Mouse (Mus musculus) ES-E14 (cell line): ENCODE measurements at regions not wholly inside any gene's neighbourhood (a gene's known extent, or its start where the extent isn't known, plus 50 kb on each side); places are given as distances from the start of the nearest gene placed in this dataset.

Source experiments
- HCFC1 ChIP-seq: IDR thresholded peaks from 2 replicates; pipeline ENCODE4 v1.6.1; 2012; ENCODE audit warnings: low read length, inconsistent platforms, borderline replicate concordance; ENCODE audit not compliant: insufficient read depth
- MAFK ChIP-seq: IDR thresholded peaks from 2 replicates; pipeline ENCODE4 v1.6.1; 2014; ENCODE audit warnings: mild to moderate bottlenecking, low read depth, low read length, inconsistent platforms; ENCODE audit not compliant: insufficient read depth
- ZC3H11A ChIP-seq: IDR thresholded peaks from 2 replicates; pipeline ENCODE4 v1.6.1; 2012; ENCODE audit warnings: low read depth, mild to moderate bottlenecking, inconsistent platforms, low read length, borderline replicate concordance

DNA sequence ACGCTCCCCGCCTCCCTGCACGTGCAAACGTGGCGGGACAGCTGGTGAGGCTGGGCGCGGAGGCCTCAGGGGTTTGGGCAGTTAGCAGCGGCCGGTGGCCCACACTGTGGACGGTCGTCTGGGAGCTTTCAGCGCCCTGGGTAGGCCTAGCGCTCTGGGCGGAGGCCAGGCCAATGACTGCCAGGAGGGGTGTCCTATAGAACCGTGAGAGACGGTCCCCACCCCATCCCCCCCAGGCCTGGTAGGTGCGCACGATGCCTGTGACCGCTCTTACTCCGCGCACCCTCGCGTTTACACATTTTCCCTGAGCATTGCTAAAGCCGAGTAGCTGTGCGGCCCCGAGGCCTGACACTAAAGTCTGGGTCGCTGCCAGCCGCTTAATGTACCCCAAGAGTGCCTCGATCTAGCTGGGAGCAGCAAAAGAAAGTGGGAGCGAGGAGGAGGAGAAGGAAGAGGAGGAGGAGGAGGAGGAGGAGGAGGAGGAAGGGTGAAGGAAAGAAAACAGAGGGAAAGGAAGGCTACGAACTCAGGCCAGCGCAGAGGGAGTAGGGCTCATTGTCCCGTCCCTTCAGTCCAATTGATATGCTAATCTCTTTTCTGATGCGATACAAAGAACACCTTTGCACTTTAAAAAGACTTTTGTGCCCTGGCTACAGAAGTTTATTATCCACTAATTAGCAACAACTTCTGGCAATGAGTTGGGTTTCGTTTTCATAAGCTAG is 161.3 kb upstream of the Cypt12 start:
- TF ChIP-seq ZC3H11A (no peak), MAFK (no peak), HCFC1 (no peak)
